Mouse (Mus musculus): ENCODE results near the gene Stoml1. TPM values are rescaled to one million over a fixed set of nuclear protein-coding genes. Genes with fewer than 3 reads are reported as not detected.
A peak's percentile ranks its signal among the peaks of the same experiment; 100 is the strongest.

Stoml1 gene
- polyA plus RNA-seq, 1 experiment, result 52.2 TPM

GRCm38 (mm10) chr9:58297961-58298477, 45.1 kb downstream of the Stoml1 start:
- TF ChIP-seq CTCF (IDR thresholded peaks at IDR 0.05; ENCODE audit: insufficient read depth, low read length) (no peak), POLR2A (IDR thresholded peaks at IDR 0.05; ENCODE audit: borderline replicate concordance, extremely low read depth, low read depth, low read length) (no peak)
- Histone ChIP-seq H3K4me3 (replicated peaks; ENCODE audit: extremely low read depth, low read depth, low read length) (no peak overlapping the region), H3K4me1 (ENCODE audit: control insufficient read depth, insufficient read depth, low read length) (0 out of 2 replicates have a peak, but pooled peaks cover 2% of the 10 kb centered on the region)
- WGBS, result 55% methylated on average over 4 of the region's 4 CpGs
- DNase-seq, result no peak

GRCm38 (mm10) chr9:58299356-58299799, 46.4 kb downstream of the Stoml1 start:
- no peak for DNase-seq
- H3K4me3 ChIP-seq (replicated peaks; ENCODE audit: extremely low read depth, low read depth, low read length), result no peak overlapping the region
- no peak for TF ChIP-seq CTCF (IDR thresholded peaks at IDR 0.05; ENCODE audit: insufficient read depth, low read length)
- no peak for TF ChIP-seq POLR2A (IDR thresholded peaks at IDR 0.05; ENCODE audit: borderline replicate concordance, extremely low read depth, low read depth, low read length)
- 0 out of 2 replicates have a peak, but pooled peaks cover 2% of the 10 kb centered on the region for H3K4me1 ChIP-seq (ENCODE audit: control insufficient read depth, insufficient read depth, low read length)
- WGBS, result 46% methylated on average over 2 of the region's 2 CpGs

DNA sequence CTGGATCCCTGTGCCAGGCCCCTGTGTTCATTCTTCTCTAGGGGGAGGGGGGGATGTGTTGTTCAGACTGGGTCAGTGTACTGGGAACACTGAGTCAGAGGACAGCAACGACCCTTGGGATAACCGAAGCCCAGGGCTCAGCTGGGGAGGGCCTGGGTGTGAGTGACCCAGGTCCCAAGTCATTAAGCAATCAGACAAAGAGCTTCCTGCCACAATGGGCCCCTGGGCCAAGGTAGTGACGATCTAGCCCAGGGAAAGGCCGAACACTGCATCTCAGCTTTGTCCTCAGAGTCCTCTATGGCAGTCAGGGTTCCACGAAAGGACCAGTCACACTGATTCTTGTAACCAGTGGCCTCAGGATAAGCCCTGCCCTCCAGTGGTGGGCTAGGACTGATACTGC, 50.2 kb downstream of the Stoml1 start:
- DNase-seq, result no peak
- H3K4me3 ChIP-seq (replicated peaks; ENCODE audit: extremely low read depth, low read depth, low read length), result no peak overlapping the region
- 56% methylated on average over 5 of the region's 5 CpGs for WGBS
- no peak for TF ChIP-seq CTCF (IDR thresholded peaks at IDR 0.05; ENCODE audit: insufficient read depth, low read length)
- no peak for TF ChIP-seq POLR2A (IDR thresholded peaks at IDR 0.05; ENCODE audit: borderline replicate concordance, extremely low read depth, low read depth, low read length)
- H3K4me1 ChIP-seq (ENCODE audit: control insufficient read depth, insufficient read depth, low read length), result no peaks in the 10 kb centered on the region

GRCm38 (mm10) chr9:58303599-58304271, 50.8 kb downstream of the Stoml1 start:
- no peak for DNase-seq
- no peaks in the 10 kb centered on the region for H3K4me1 ChIP-seq (ENCODE audit: control insufficient read depth, insufficient read depth, low read length)
- H3K4me3 ChIP-seq (replicated peaks; ENCODE audit: extremely low read depth, low read depth, low read length), result no peak overlapping the region
- TF ChIP-seq CTCF (IDR thresholded peaks at IDR 0.05; ENCODE audit: insufficient read depth, low read length) (no peak), POLR2A (IDR thresholded peaks at IDR 0.05; ENCODE audit: borderline replicate concordance, extremely low read depth, low read depth, low read length) (no peak)
- 41% methylated on average over 8 of the region's 8 CpGs for WGBS

DNA sequence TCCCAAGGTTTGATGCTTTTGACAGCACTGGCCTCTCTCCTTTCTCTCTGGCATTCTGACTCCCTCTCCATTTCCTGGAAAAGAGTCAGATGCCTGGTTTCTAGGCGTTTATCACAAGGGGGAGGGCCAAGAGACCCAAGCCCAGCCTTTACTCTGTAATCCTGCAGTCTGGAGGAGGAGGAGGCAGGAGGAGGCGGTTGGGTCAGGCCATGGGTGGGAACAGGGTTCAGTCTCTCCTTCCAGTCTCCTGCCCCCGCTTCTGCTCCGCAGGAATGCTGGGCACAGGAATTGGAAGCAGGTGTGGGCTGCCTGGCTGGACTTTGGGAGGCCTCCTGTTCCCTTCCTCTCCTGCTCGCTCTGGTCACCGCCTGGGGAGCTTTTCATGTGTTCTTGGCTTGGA, 52.7 kb downstream of the Stoml1 start:
- no peaks in the 10 kb centered on the region for H3K4me1 ChIP-seq (ENCODE audit: control insufficient read depth, insufficient read depth, low read length)
- H3K4me3 ChIP-seq (replicated peaks; ENCODE audit: extremely low read depth, low read depth, low read length), result no peak overlapping the region
- no peak for DNase-seq
- TF ChIP-seq POLR2A (IDR thresholded peaks at IDR 0.05; ENCODE audit: borderline replicate concordance, extremely low read depth, low read depth, low read length) (no peak), CTCF (IDR thresholded peaks at IDR 0.05; ENCODE audit: insufficient read depth, low read length) (no peak)
- WGBS, result 30% methylated on average over 6 of the region's 6 CpGs

- H3K4me1 ChIP-seq (ENCODE audit: control insufficient read depth, insufficient read depth, low read length), result no peaks in the 10 kb centered on the region
- WGBS, result 52% methylated on average over 6 of the region's 6 CpGs
- DNase-seq, result no peak
- H3K4me3 ChIP-seq (replicated peaks; ENCODE audit: extremely low read depth, low read depth, low read length), result no peak overlapping the region
- TF ChIP-seq CTCF (IDR thresholded peaks at IDR 0.05; ENCODE audit: insufficient read depth, low read length) (no peak), POLR2A (IDR thresholded peaks at IDR 0.05; ENCODE audit: borderline replicate concordance, extremely low read depth, low read depth, low read length) (no peak)
Observed at GRCm38 (mm10) chr9:58308395-58308794, 55.4 kb downstream of the Stoml1 start.

DNA sequence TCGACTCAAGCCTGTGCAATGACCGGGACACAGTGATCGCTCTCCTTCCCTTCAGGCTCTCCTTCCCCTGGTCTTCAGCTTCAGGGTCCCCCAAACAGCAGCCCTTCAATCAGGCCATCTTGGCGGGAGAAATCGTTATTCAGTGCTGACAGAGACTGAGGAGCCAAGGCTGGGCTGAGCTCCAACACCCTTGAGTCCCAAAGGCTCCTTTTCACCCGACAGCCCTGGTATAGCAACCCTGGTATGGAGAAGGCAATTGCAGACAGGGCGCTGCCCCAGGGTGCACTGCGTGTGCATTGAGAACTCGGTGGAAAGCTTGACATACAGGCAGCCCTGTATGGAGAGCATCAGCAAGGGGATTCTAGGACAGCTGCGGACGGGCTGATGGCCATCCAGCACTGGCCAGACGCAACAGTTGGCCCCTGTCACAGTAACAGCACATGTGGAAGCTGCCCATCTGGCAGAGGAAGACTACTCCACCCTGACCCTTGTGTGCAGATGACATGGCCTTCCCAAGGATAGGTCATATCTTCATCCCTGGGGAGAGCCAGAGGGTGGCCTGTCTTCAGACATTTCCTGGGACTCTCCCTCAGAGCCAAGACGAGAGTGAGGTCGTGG, 57.2 kb downstream of the Stoml1 start:
- Histone ChIP-seq H3K4me1 (ENCODE audit: control insufficient read depth, insufficient read depth, low read length) (no peaks in the 10 kb centered on the region), H3K4me3 (replicated peaks; ENCODE audit: extremely low read depth, low read depth, low read length) (peak overlapping the region; percentile 26)
- 62% methylated on average over 14 of the region's 14 CpGs for WGBS
- TF ChIP-seq CTCF (IDR thresholded peaks at IDR 0.05; ENCODE audit: insufficient read depth, low read length) (no peak), POLR2A (IDR thresholded peaks at IDR 0.05; ENCODE audit: borderline replicate concordance, extremely low read depth, low read depth, low read length) (no peak)
- peak; percentile 20 for DNase-seq

- no peak for TF ChIP-seq POLR2A (IDR thresholded peaks at IDR 0.05; ENCODE audit: borderline replicate concordance, extremely low read depth, low read depth, low read length)
- TF ChIP-seq CTCF (IDR thresholded peaks at IDR 0.05; ENCODE audit: insufficient read depth, low read length), result no peak
- H3K4me3 ChIP-seq (replicated peaks; ENCODE audit: extremely low read depth, low read depth, low read length), result peak overlapping the region; percentile 25
- H3K4me1 ChIP-seq (ENCODE audit: control insufficient read depth, insufficient read depth, low read length), result no peaks in the 10 kb centered on the region
- no peak for DNase-seq
- WGBS, result 65% methylated on average over 33 of the region's 33 CpGs
Observed at GRCm38 (mm10) chr9:58311191-58311910, 58.4 kb downstream of the Stoml1 start.

Other genes starting within 250 kb of the Stoml1 start
- gene Cyp11a1, start 246.8 kb upstream of the Stoml1 start, polyA plus RNA-seq (2012; rRNA removed), result 0.15 and 0.28 TPM in 2 replicates
- 0.65 and 0.68 TPM in 2 replicates for gene Stra6, start 189.4 kb upstream of the Stoml1 start, polyA plus RNA-seq (2012; rRNA removed)
- gene Ccdc33, start 134.3 kb upstream of the Stoml1 start, polyA plus RNA-seq (2012; rRNA removed), result 7.8 and 8.5 TPM in 2 replicates
- gene Islr, start 48.9 kb upstream of the Stoml1 start, polyA plus RNA-seq (2012; rRNA removed), result 62.6 and 74.0 TPM in 2 replicates
- gene Islr2, start 48.8 kb upstream of the Stoml1 start, polyA plus RNA-seq (2012; rRNA removed), result 0.11 and 0.90 TPM in 2 replicates
- 24.0 and 29.6 TPM in 2 replicates for gene Pml, start 3.4 kb upstream of the Stoml1 start, polyA plus RNA-seq (2012; rRNA removed)
- 231 and 235 TPM in 2 replicates for gene Loxl1, start 60.0 kb downstream of the Stoml1 start, polyA plus RNA-seq (2012; rRNA removed)
- not detected in 2 replicates for gene Tbc1d21, start 117.3 kb downstream of the Stoml1 start, polyA plus RNA-seq (2012; rRNA removed)
- 10.3 and 11.4 TPM in 2 replicates for gene Insyn1, start 235.4 kb downstream of the Stoml1 start, polyA plus RNA-seq (2012; rRNA removed)

Data from lung, adult 2 months (tissue).